Mouse (Mus musculus) R1 (cell line): ENCODE results near the gene Tppp3.

Source experiments
- DNase-seq: peaks from one replicate; pipeline ENCODE4 v3.0.0-alpha.2; 2018; ENCODE audit warnings: low read depth, low spot score

The Tppp3 gene

GRCm38 (mm10) chr8:105471314-105472015, at the start of gene Tppp3:
Gene Tppp3, minus strand, starts transcription at chr8:105471526.
- peak; percentile 93 for DNase-seq

- no peak for DNase-seq
Measured at GRCm38 (mm10) chr8:105521061-105521460, 49.7 kb upstream of the Tppp3 start.

DNA sequence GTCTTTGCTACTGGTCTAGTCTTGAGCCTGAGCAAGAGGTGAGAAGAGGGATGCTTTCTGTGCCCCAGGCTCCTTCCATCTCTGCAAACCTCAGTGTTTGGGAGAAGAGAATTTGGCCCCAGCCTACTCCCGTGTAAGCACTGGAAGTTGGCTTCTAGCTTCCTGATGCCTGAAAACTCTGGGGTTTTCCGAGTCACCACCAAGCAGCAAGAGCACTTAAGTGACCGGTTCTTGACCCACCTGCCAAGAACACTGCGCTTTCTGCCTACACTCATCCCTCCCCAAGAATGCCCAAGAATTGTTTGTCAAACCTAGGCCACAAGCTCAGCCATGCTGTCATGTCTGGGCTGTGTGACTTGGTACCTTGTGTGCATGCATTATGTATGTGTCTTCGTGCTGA, 49.2 kb upstream of the Tppp3 start:
- no peak for DNase-seq

- DNase-seq, result no peak
Measured at GRCm38 (mm10) chr8:105519591-105519990, 48.3 kb upstream of the Tppp3 start.

GRCm38 (mm10) chr8:105518436-105519313, 47.3 kb upstream of the Tppp3 start, which contains the start of gene Hsd11b2:
Gene Hsd11b2, plus strand, starts transcription at chr8:105518755.
- DNase-seq, result peak; percentile 65

DNA sequence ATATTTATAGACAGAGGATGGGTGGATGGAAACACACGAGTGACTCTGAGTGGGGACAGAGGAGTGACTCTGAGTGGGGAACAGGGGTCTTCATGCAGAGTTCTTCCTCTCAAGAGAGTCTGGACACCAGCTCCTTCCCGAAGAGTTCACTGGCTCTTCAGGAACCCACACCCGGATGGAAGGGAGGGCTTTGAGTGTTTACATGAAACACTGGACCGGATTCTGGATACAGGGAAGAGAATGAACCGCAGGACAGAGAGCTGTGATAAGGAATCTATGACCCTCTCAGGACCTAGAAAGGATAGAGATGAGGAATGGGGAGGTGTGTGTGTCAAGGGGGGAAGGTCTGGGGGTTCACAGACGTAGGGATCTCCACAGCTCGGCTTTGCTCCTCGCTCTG, 46.0 kb upstream of the Tppp3 start:
- no peak for DNase-seq

- peak; percentile 95 for DNase-seq
Measured at GRCm38 (mm10) chr8:105516018-105516645, 44.8 kb upstream of the Tppp3 start.

DNA sequence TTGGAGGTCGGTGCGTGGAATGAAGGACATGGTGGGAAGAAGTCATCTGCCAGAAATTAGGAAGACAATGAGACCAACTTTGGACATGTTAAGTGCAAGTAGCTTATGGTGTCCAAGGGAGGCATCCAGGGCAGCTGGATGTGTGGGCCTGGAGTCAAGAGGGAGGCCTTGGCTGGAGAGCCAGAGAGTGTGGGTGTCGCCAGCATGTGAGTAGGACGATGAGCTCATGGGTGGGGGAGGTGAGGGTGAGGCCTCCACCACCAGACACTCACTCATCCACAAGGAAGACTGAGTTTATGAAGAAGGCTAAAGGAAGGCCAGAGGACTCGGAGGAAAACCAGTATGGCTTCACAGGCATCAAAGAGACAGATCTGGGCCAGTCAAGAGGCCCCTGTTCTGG, 43.3 kb upstream of the Tppp3 start:
- no peak for DNase-seq

DNA sequence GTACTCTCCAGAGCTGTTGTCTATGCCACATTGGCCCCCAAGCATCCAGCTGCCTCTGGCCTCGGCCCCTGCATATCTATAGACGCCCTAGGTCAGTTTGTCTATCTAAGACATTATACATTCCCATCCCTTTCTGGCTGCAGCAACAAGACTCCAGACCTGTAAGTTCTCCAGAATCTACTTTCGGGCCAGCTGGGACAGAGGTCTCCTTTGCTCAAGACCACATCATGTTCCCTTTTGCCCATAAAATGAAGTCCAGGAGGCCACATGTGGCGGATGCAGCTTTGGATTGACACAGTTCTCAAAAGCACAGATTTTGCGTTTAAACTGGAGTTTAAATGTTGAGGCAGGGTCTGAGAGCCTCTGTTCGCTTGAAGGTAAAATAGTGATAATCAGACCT, 42.9 kb upstream of the Tppp3 start:
- DNase-seq, result no peak

- DNase-seq, result no peak
Measured at GRCm38 (mm10) chr8:105509997-105510735, 38.8 kb upstream of the Tppp3 start.

GRCm38 (mm10) chr8:105508758-105509157, 37.4 kb upstream of the Tppp3 start:
- no peak for DNase-seq

DNA sequence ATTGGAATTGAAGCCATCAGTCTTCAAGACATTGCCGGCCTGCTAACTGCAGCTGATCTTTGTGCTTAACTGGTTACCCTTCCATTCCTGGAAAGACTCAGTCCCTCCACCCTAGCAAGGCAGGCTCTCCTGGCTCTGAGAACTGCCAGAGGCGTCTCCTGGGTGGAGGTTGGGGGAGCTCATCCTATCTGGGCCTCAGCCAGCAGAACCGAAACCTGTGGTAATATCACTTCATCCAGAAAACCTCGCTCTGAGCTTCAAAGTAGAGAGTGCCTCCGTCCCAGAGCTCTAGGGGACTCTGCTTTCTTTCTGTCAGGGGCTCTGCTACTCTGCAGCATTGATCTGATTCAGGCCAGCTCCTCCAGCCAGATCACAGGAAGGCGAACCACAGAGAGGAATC, 35.7 kb upstream of the Tppp3 start:
- DNase-seq, result no peak

DNA sequence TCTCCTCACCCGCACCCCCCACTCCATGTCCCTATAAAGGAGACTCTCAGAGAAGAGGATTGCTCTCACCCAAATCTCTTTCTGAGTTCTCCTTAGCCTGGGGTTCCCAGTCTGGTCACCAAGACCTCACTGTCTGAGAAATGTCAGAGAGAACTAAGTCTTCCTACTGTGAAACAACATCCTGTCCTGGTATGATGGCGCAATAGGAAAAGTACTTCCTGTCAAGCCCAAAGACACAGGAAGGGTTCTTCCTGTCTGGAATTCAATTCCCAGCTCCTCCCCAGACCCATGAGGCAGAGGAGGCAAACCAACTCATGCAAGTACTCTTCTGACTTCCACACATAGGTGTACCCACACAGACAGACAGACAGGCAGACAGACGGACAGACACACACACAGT, 33.3 kb upstream of the Tppp3 start:
- peak; percentile 39 for DNase-seq

DNA sequence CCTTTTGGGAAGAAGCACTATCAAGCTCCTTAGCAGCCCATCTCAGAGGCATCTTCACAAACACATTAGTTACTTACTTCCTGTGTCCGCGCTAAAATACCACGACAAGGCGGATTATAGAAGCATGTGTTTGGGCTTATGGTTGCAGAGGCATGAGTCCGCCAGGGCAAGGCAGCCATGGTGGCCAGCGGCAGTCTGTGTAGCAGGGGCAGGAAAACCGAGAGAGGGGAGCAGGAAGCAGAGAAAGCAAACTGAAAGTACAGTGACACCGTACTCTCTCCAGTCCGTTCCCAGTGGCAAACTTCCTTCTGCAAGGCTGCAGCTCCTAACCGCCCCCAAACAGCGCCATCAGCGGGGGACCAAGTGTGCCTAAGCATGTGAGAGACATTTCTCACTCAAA, 28.5 kb upstream of the Tppp3 start:
- DNase-seq, result no peak

DNA sequence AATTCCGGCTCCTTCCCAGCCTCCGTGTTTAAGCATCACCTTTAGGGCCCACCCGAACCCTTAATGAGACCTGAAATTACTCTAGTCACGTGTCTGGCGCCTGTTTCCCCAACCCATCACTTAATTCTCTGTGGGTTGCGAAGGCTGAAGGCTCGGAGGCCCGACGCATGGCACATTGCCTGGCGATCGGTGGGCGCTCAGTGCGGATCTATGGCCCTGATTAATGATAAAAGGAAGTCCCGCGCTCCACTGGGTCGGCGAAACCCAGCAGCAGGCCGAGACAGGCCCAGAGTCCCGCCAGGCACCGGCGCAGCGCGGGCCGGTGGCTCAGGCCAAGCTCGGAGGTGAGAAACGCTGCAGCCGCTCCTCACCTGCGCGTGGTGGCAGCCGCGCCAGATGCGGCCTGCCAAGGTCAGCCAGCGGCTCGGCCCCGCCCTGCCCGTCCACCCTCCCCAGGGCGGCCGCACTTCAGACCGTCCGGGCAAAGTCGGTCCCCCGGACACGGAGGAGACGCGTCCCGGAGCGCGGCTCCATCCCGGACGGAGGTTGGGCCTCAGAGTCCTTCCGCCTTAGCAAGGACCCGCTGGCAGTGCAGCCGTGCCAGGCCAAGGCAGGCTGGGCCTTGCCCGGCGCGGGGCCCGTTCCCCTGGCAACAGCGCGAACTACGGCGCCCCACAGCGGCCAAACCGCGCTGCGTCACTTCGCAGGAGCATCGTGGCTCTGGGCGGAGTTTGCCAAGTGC, 25.3 kb upstream of the Tppp3 start, which contains the start of gene Zdhhc1:
Gene Zdhhc1, minus strand, starts transcription at position 464 of the 742 bp plus-strand sequence.
- DNase-seq, result peak; percentile 73

- no peak for DNase-seq
Measured at GRCm38 (mm10) chr8:105495350-105496302, 24.3 kb upstream of the Tppp3 start.

DNA sequence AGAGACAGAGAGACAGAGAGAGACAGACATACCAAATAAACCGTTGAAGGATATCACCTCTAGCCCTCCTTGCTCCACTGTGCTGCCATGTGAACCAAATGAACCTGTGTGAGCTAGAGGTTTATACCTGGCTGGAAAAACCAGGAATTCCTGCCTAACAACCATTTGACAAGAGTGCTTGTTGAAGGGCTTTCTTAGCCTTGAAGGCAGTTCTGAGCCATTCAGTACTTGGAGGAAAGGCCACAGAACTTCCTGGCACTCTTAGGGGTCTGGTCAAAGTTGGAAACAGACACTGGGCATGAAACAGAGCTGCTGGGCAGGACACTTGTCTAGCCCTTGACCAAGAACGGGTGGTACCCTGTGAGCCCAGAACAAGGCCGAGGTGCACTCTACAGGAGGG, 23.2 kb upstream of the Tppp3 start:
- DNase-seq, result no peak

- no peak for DNase-seq
Measured at GRCm38 (mm10) chr8:105493495-105493894, 22.2 kb upstream of the Tppp3 start.

DNA sequence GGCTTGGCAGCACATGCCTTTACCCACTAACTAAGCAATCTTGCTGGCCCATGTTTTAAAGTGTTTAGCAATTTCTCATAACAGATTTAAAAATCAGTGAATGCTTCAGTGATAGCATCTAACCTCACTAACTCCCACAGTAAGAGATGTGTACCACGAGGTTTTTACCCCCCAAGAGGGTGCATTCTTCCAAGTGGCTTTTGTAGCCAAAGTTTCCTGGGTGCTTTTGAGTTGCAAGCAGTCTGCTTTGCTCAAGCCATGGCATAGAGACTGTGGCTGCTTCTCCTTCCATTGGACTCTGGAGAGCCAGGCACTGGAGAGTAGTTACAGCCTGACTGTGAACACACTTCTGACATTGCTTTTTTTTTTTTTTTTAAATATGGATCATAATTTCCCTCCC, 18.0 kb upstream of the Tppp3 start:
- DNase-seq, result no peak

DNA sequence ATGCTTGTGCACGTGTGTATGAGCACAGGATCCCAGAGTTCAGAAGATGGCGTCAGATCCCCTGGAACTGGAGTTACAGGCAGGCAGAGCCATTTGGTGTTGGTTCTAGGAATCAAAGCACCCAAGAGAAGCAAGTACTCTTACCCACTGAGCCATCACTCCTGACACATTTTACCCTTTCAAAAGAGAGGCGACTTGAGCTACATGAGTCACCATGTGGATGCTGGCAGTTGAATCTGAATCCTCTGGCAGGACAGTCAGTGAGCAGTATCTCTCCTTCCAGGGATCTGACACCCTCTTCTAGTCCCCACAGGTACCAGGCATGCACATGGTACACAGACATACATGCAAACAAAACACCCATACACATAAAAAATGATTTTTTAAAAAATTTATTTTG, 16.8 kb upstream of the Tppp3 start:
- no peak for DNase-seq
